Mouse (Mus musculus) megakaryocyte, embryonic 14.5 days (primary cell): Measurements from ENCODE around the gene Patj.

Experiments
- FLI1 ChIP-seq: IDR thresholded peaks from 2 replicates; pipeline ENCODE4 v1.6.1; 2012; ENCODE audit warnings: low read length, inconsistent platforms, mixed read lengths
- GATA1 ChIP-seq: IDR thresholded peaks from 3 replicates; pipeline ENCODE4 v1.6.1; 2012; ENCODE audit warnings: mixed read lengths, low read length, inconsistent platforms, borderline replicate concordance

DNA sequence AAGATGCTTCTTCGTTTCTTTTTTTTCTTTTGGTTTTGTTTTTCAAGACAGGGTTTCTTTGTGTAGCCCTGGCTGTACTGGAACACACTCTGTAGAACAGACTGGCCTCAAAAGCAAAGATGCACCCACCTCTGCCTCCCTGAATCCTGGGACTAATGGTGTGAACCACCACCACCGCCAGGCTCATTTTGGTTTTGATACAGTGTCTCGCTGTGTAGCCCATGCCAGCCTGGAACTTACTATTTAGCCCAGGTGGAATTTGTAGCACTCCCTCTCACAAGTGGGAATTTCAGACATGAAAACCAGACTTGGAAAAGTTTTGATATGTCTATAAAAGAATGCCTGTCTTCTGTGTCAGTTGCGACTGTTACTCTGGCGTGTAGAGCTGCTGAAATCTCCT lies 154.5 kb downstream of the Patj start:
- TF ChIP-seq GATA1 (no peak), FLI1 (no peak)
